Mouse (Mus musculus): ENCODE data around the gene Gm3250.

- TF ChIP-seq CTCF (IDR thresholded peaks at IDR 0.05; ENCODE audit: low read depth) (no peak), EP300 (IDR thresholded peaks at IDR 0.05; ENCODE audit: low read depth) (no peak)
These were observed 15.3 kb upstream of the Gm3250 start for GRCm38 (mm10) chr10:77797677-77798076.

Data from liver, postnatal 0 days (tissue).